Mouse (Mus musculus) heart, embryonic 11.5 days (tissue): ENCODE measurements around the gene Rapgef5. TPM values are rescaled to one million over a fixed set of nuclear protein-coding genes. Genes with fewer than 3 reads are reported as not detected.
A peak's percentile ranks its signal among the peaks of the same experiment; 100 is the strongest.

Experiments used
- ATAC-seq: fragments of 200-750 bp; cut with Nextera tagmentation; replicated peaks from 2 replicates; pipeline ENCODE4 v1.8.0; 2017; ENCODE audit warnings: moderate library complexity; ENCODE audit not compliant: insufficient number of reproducible peaks, low FRiP score, low TSS enrichment
- H3K27ac ChIP-seq: fragments of 300-500 bp; sonication (generic); 2 replicates; pipeline ENCODE4 v1.5.1; 2014; ENCODE audit warnings: mild to moderate bottlenecking, low read depth, low read length
- H3K27me3 ChIP-seq: fragments of 300-500 bp; sonication (generic); 2 replicates; pipeline ENCODE4 v1.6.1; 2014; ENCODE audit warnings: mild to moderate bottlenecking, low read length, mixed read lengths; ENCODE audit not compliant: control insufficient read depth, insufficient read depth
- H3K36me3 ChIP-seq: fragments of 300-500 bp; sonication (generic); 2 replicates; pipeline ENCODE4 v1.6.1; 2014; ENCODE audit warnings: mild to moderate bottlenecking, low read length, moderate library complexity, mixed read lengths; ENCODE audit not compliant: control insufficient read depth, insufficient read depth
- H3K4me1 ChIP-seq: fragments of 300-500 bp; sonication (generic); 2 replicates; pipeline ENCODE4 v1.6.1; 2014; ENCODE audit warnings: low read length; ENCODE audit not compliant: control insufficient read depth, insufficient read depth
- H3K4me2 ChIP-seq: fragments of 300-500 bp; sonication (generic); 2 replicates; pipeline ENCODE4 v1.6.1; 2014; ENCODE audit warnings: mild to moderate bottlenecking, moderate library complexity
- H3K4me3 ChIP-seq: fragments of 300-500 bp; sonication (generic); 2 replicates; pipeline ENCODE4 v1.5.1; 2014; ENCODE audit warnings: low read depth, low read length
- H3K9ac ChIP-seq: fragments of 300-500 bp; sonication (generic); 2 replicates; pipeline ENCODE4 v1.6.1; 2014; ENCODE audit warnings: mild to moderate bottlenecking, low read depth, low read length, moderate library complexity
- H3K9me3 ChIP-seq: fragments of 300-500 bp; sonication (generic); replicated peaks from 2 replicates; pipeline ENCODE4 v1.6.1; 2016; ENCODE audit warnings: low read length; ENCODE audit not compliant: control insufficient read depth
- WGBS: fragments of 180-500 bp; shearing (Covaris S2); extraction: QIAGEN DNeasy Blood & Tissue Kit; methylation state at CpG from one replicate; pipeline ENCODE4 v1.1.7; 2014; ENCODE audit not compliant: insufficient replicate concordance; 5-methylcytosine and 5-hydroxymethylcytosine counted together
- polyA plus RNA-seq: library from polyadenylated mRNA; unstranded; fragments of >200 nt; fragmentation: Nextera tagmentation; extraction: Ambion mirVana; gene quantifications from 2 replicates; pipeline ENCODE4 v1.2.1, GENCODE M21; 2014

Gene Rapgef5
- polyA plus RNA-seq, 1 experiment from 2014 or later, result 15.7 TPM

GRCm38 (mm10) chr12:117751045-117751444 lies 234.8 kb downstream of the Rapgef5 start:
- Histone ChIP-seq H3K9me3 (no peaks in the 10 kb centered on the region), H3K27ac (peak overlapping the region; percentile 66), H3K9ac (0 out of 2 replicates have a peak overlapping the region, but pooled peaks have one; percentile 39), H3K4me3 (no peak overlapping the region), H3K36me3 (no peaks in the 10 kb centered on the region), H3K4me2 (peak overlapping the region; percentile 38), H3K27me3 (no peaks in the 10 kb centered on the region), H3K4me1 (peaks cover 44% of the 10 kb centered on the region)
- no peak for ATAC-seq
- WGBS, result 13% methylated on average over 9 of the region's 9 CpGs

GRCm38 (mm10) chr12:117751520-117752383 lies 235.5 kb downstream of the Rapgef5 start:
- Histone ChIP-seq H3K9me3 (no peaks in the 10 kb centered on the region), H3K27ac (peak overlapping the region; percentile 66), H3K27me3 (no peaks in the 10 kb centered on the region), H3K4me2 (peak overlapping the region; percentile 38), H3K4me3 (no peak overlapping the region), H3K4me1 (peaks cover 44% of the 10 kb centered on the region), H3K36me3 (no peaks in the 10 kb centered on the region), H3K9ac (peak overlapping the region; percentile 39; the same call in 1 of the 2 replicates)
- peak; percentile 60; the same call in 1 of the 2 replicates for ATAC-seq
- 40% methylated on average over 25 of the region's 25 CpGs for WGBS

GRCm38 (mm10) chr12:117756010-117756409 lies 239.7 kb downstream of the Rapgef5 start:
- Histone ChIP-seq H3K9me3 (no peaks in the 10 kb centered on the region), H3K36me3 (no peaks in the 10 kb centered on the region), H3K4me2 (no peak overlapping the region), H3K9ac (no peak overlapping the region), H3K4me1 (peaks cover 21% of the 10 kb centered on the region), H3K27me3 (no peaks in the 10 kb centered on the region), H3K27ac (0 out of 2 replicates have a peak overlapping the region, but pooled peaks have one; percentile 22), H3K4me3 (no peak overlapping the region)
- 31% methylated on average over 7 of the region's 7 CpGs for WGBS
- ATAC-seq, result no peak

GRCm38 (mm10) chr12:117760373-117760772 lies 244.1 kb downstream of the Rapgef5 start:
- peaks cover 5% of the 10 kb centered on the region for H3K4me1 ChIP-seq
- WGBS, result 72% methylated on average over 5 of the region's 5 CpGs

GRCm38 (mm10) chr12:117760846-117761245 lies 244.6 kb downstream of the Rapgef5 start:
- no peaks in the 10 kb centered on the region for H3K9me3 ChIP-seq
- H3K27ac ChIP-seq, result no peak overlapping the region
- no peak overlapping the region for H3K4me3 ChIP-seq
- no peak overlapping the region for H3K9ac ChIP-seq
- H3K36me3 ChIP-seq, result no peaks in the 10 kb centered on the region
- no peaks in the 10 kb centered on the region for H3K27me3 ChIP-seq
- no peak for ATAC-seq
- H3K4me1 ChIP-seq, result peaks cover 1% of the 10 kb centered on the region
- no peak overlapping the region for H3K4me2 ChIP-seq

More at GRCm38 (mm10) chr12:117760373-117760772, 244.1 kb downstream of the Rapgef5 start:
- Histone ChIP-seq H3K4me3 (no peak overlapping the region), H3K36me3 (no peaks in the 10 kb centered on the region), H3K9ac (no peak overlapping the region), H3K27ac (no peak overlapping the region), H3K9me3 (no peaks in the 10 kb centered on the region), H3K4me2 (no peak overlapping the region), H3K27me3 (no peaks in the 10 kb centered on the region)
- ATAC-seq, result no peak

- no peak for ATAC-seq
- H3K27ac ChIP-seq, result no peak overlapping the region
- no peaks in the 10 kb centered on the region for H3K27me3 ChIP-seq
- no peak overlapping the region for H3K4me3 ChIP-seq
- no peak overlapping the region for H3K9ac ChIP-seq
- H3K36me3 ChIP-seq, result no peaks in the 10 kb centered on the region
- WGBS, result 36% methylated on average over 1 of the region's 1 CpGs
- H3K4me2 ChIP-seq, result no peak overlapping the region
- no peaks in the 10 kb centered on the region for H3K4me1 ChIP-seq
- H3K9me3 ChIP-seq, result no peaks in the 10 kb centered on the region
These were observed 245.4 kb downstream of the Rapgef5 start for GRCm38 (mm10) chr12:117761698-117762097.

- Histone ChIP-seq H3K36me3 (no peaks in the 10 kb centered on the region), H3K4me3 (no peak overlapping the region), H3K4me2 (no peak overlapping the region), H3K27ac (peak overlapping the region; percentile 4; the same call in 1 of the 2 replicates), H3K4me1 (no peaks in the 10 kb centered on the region), H3K9ac (no peak overlapping the region), H3K27me3 (no peaks in the 10 kb centered on the region), H3K9me3 (no peaks in the 10 kb centered on the region)
- peak; percentile 63 for ATAC-seq
- 71% methylated on average over 3 of the region's 3 CpGs for WGBS
These were observed 247.0 kb downstream of the Rapgef5 start for GRCm38 (mm10) chr12:117763247-117763646.

GRCm38 (mm10) chr12:117764839-117765238 lies 248.6 kb downstream of the Rapgef5 start:
- no peak overlapping the region for H3K27ac ChIP-seq
- H3K9ac ChIP-seq, result no peak overlapping the region
- ATAC-seq, result no peak
- 8% methylated on average over 7 of the region's 7 CpGs for WGBS
- no peaks in the 10 kb centered on the region for H3K36me3 ChIP-seq
- no peaks in the 10 kb centered on the region for H3K27me3 ChIP-seq
- H3K4me2 ChIP-seq, result no peak overlapping the region
- no peaks in the 10 kb centered on the region for H3K4me1 ChIP-seq
- H3K9me3 ChIP-seq, result no peaks in the 10 kb centered on the region
- no peak overlapping the region for H3K4me3 ChIP-seq

- no peak overlapping the region for H3K4me2 ChIP-seq
- no peaks in the 10 kb centered on the region for H3K36me3 ChIP-seq
- H3K9ac ChIP-seq, result no peak overlapping the region
- no peaks in the 10 kb centered on the region for H3K9me3 ChIP-seq
- no peak for ATAC-seq
- H3K27ac ChIP-seq, result no peak overlapping the region
- no peak overlapping the region for H3K4me3 ChIP-seq
- H3K27me3 ChIP-seq, result no peaks in the 10 kb centered on the region
- no peaks in the 10 kb centered on the region for H3K4me1 ChIP-seq
- WGBS, result 8% methylated on average over 5 of the region's 5 CpGs
These were observed 252.8 kb downstream of the Rapgef5 start for GRCm38 (mm10) chr12:117769113-117769512.
